Mouse (Mus musculus) hindbrain, embryonic 11.5 days (tissue): ENCODE measurements at regions not wholly inside any gene's neighbourhood (a gene's known extent, or its start where the extent isn't known, plus 50 kb on each side); places are given as distances from the start of the nearest gene placed in this dataset.
A peak's percentile ranks its signal among the peaks of the same experiment; 100 is the strongest.

ENCODE experiments used
- ATAC-seq: fragments of 200-750 bp; cut with Nextera tagmentation; 2 replicates; pipeline ENCODE4 v1.8.0; 2017; ENCODE audit warnings: mild to moderate bottlenecking, moderate TSS enrichment, moderate library complexity; ENCODE audit not compliant: low FRiP score
- DNase-seq: peaks from one replicate; pipeline ENCODE4 v3.0.0-alpha.2; 2015; ENCODE audit warnings: low spot score
- H3K27ac ChIP-seq: fragments of 300-500 bp; sonication (generic); 2 replicates; pipeline ENCODE4 v1.5.1; 2014; ENCODE audit warnings: mild to moderate bottlenecking, low read depth, low read length
- H3K27me3 ChIP-seq: fragments of 300-500 bp; sonication (generic); 2 replicates; pipeline ENCODE4 v1.6.1; 2014; ENCODE audit warnings: mild to moderate bottlenecking, low read length, moderate library complexity, mixed read lengths; ENCODE audit not compliant: control insufficient read depth, insufficient read depth
- H3K36me3 ChIP-seq: fragments of 300-500 bp; sonication (generic); 2 replicates; pipeline ENCODE4 v1.6.1; 2014; ENCODE audit warnings: mild to moderate bottlenecking, low read length, moderate library complexity, mixed read lengths; ENCODE audit not compliant: control insufficient read depth, insufficient read depth
- H3K4me1 ChIP-seq: fragments of 300-500 bp; sonication (generic); replicated peaks from 2 replicates; pipeline ENCODE4 v1.6.1; 2014; ENCODE audit warnings: low read length, mixed read lengths; ENCODE audit not compliant: control insufficient read depth, insufficient read depth
- H3K4me2 ChIP-seq: fragments of 300-500 bp; sonication (generic); replicated peaks from 2 replicates; pipeline ENCODE4 v1.6.1; 2014; ENCODE audit warnings: mild to moderate bottlenecking, low read depth, low read length
- H3K4me3 ChIP-seq: fragments of 300-500 bp; sonication (generic); 2 replicates; pipeline ENCODE4 v1.5.1; 2014; ENCODE audit warnings: low read depth, low read length
- H3K9ac ChIP-seq: fragments of 300-500 bp; sonication (generic); 2 replicates; pipeline ENCODE4 v1.6.1; 2014; ENCODE audit warnings: low read depth, low read length
- H3K9me3 ChIP-seq: fragments of 300-500 bp; sonication (generic); 2 replicates; pipeline ENCODE4 v1.6.1; 2016; ENCODE audit warnings: low read length; ENCODE audit not compliant: control insufficient read depth
- WGBS: fragments of 180-500 bp; shearing (Covaris S2); extraction: QIAGEN DNeasy Blood & Tissue Kit; methylation state at CpG from one replicate; pipeline ENCODE4 v1.1.7; 2014; 5-methylcytosine and 5-hydroxymethylcytosine counted together

- H3K36me3 ChIP-seq, result no peaks in the 10 kb centered on the region
- H3K4me3 ChIP-seq, result no peak overlapping the region
- H3K9me3 ChIP-seq, result no peaks in the 10 kb centered on the region
- no peaks in the 10 kb centered on the region for H3K4me1 ChIP-seq
- no peak overlapping the region for H3K27ac ChIP-seq
- H3K27me3 ChIP-seq, result no peaks in the 10 kb centered on the region
- no peak overlapping the region for H3K4me2 ChIP-seq
- no peak for DNase-seq
- ATAC-seq, result no peak
- no peak overlapping the region for H3K9ac ChIP-seq
Observed at GRCm38 (mm10) chr17:16516173-16516572, 547.7 kb upstream of the Zfp960 start.

GRCm38 (mm10) chr17:16493951-16494350 lies 570.0 kb upstream of the Zfp960 start:
- DNase-seq (no peak), ATAC-seq (no peak)
- no peaks in the 10 kb centered on the region for H3K9me3 ChIP-seq
- 78% methylated on average over 5 of the region's 5 CpGs for WGBS
- H3K27me3 ChIP-seq, result no peaks in the 10 kb centered on the region
- H3K27ac ChIP-seq, result no peak overlapping the region
- no peaks in the 10 kb centered on the region for H3K4me1 ChIP-seq
- H3K4me3 ChIP-seq, result no peak overlapping the region
- no peaks in the 10 kb centered on the region for H3K36me3 ChIP-seq
- H3K9ac ChIP-seq, result no peak overlapping the region
- no peak overlapping the region for H3K4me2 ChIP-seq

GRCm38 (mm10) chr17:16493546-16493945 lies 570.4 kb upstream of the Zfp960 start:
- no peak overlapping the region for H3K4me3 ChIP-seq
- no peaks in the 10 kb centered on the region for H3K27me3 ChIP-seq
- 75% methylated on average over 2 of the region's 2 CpGs for WGBS
- no peaks in the 10 kb centered on the region for H3K36me3 ChIP-seq
- ATAC-seq (0 out of 2 replicates have a peak, but pooled peaks have one; percentile 49), DNase-seq (no peak)
- H3K27ac ChIP-seq, result no peak overlapping the region
- no peaks in the 10 kb centered on the region for H3K9me3 ChIP-seq
- no peak overlapping the region for H3K9ac ChIP-seq
- H3K4me2 ChIP-seq, result no peak overlapping the region
- H3K4me1 ChIP-seq, result no peaks in the 10 kb centered on the region

GRCm38 (mm10) chr17:16492551-16492950 lies 571.4 kb upstream of the Zfp960 start:
- H3K9ac ChIP-seq, result no peak overlapping the region
- H3K4me2 ChIP-seq, result no peak overlapping the region
- H3K27ac ChIP-seq, result no peak overlapping the region
- WGBS, result 85% methylated on average over 4 of the region's 4 CpGs
- H3K27me3 ChIP-seq, result no peaks in the 10 kb centered on the region
- no peak overlapping the region for H3K4me3 ChIP-seq
- no peaks in the 10 kb centered on the region for H3K9me3 ChIP-seq
- no peaks in the 10 kb centered on the region for H3K4me1 ChIP-seq
- no peaks in the 10 kb centered on the region for H3K36me3 ChIP-seq
- DNase-seq, result no peak
- no peak for ATAC-seq

- Histone ChIP-seq H3K9me3 (no peaks in the 10 kb centered on the region), H3K36me3 (no peaks in the 10 kb centered on the region), H3K4me2 (no peak overlapping the region), H3K27ac (no peak overlapping the region), H3K9ac (no peak overlapping the region), H3K4me3 (no peak overlapping the region), H3K4me1 (no peaks in the 10 kb centered on the region), H3K27me3 (no peaks in the 10 kb centered on the region)
- no peak for DNase-seq
- ATAC-seq, result no peak
- 92% methylated on average over 5 of the region's 5 CpGs for WGBS
Observed at GRCm38 (mm10) chr17:16486355-16486754, 577.6 kb upstream of the Zfp960 start.

- no peaks in the 10 kb centered on the region for H3K36me3 ChIP-seq
- H3K27ac ChIP-seq, result no peak overlapping the region
- 76% methylated on average over 2 of the region's 2 CpGs for WGBS
- no peak for DNase-seq
- no peak overlapping the region for H3K4me2 ChIP-seq
- H3K4me1 ChIP-seq, result no peaks in the 10 kb centered on the region
- no peak for ATAC-seq
- no peak overlapping the region for H3K9ac ChIP-seq
- H3K27me3 ChIP-seq, result no peaks in the 10 kb centered on the region
- H3K9me3 ChIP-seq, result no peaks in the 10 kb centered on the region
- H3K4me3 ChIP-seq, result no peak overlapping the region
Observed at GRCm38 (mm10) chr17:16483976-16484375, 579.9 kb upstream of the Zfp960 start.

GRCm38 (mm10) chr17:16481722-16482121 lies 582.2 kb upstream of the Zfp960 start:
- H3K4me3 ChIP-seq, result no peak overlapping the region
- no peaks in the 10 kb centered on the region for H3K9me3 ChIP-seq
- DNase-seq, result no peak
- 89% methylated on average over 3 of the region's 3 CpGs for WGBS
- no peak overlapping the region for H3K4me2 ChIP-seq
- no peaks in the 10 kb centered on the region for H3K4me1 ChIP-seq
- ATAC-seq, result no peak
- no peak overlapping the region for H3K9ac ChIP-seq
- no peak overlapping the region for H3K27ac ChIP-seq
- no peaks in the 10 kb centered on the region for H3K36me3 ChIP-seq
- no peaks in the 10 kb centered on the region for H3K27me3 ChIP-seq

- WGBS, result 67% methylated on average over 1 of the region's 1 CpGs
- no peak overlapping the region for H3K27ac ChIP-seq
- no peaks in the 10 kb centered on the region for H3K27me3 ChIP-seq
- no peak overlapping the region for H3K4me2 ChIP-seq
- H3K9me3 ChIP-seq, result no peaks in the 10 kb centered on the region
- ATAC-seq (no peak), DNase-seq (no peak)
- H3K4me1 ChIP-seq, result no peaks in the 10 kb centered on the region
- no peak overlapping the region for H3K4me3 ChIP-seq
- H3K36me3 ChIP-seq, result no peaks in the 10 kb centered on the region
- no peak overlapping the region for H3K9ac ChIP-seq
Observed at GRCm38 (mm10) chr17:16480579-16480978, 583.3 kb upstream of the Zfp960 start.

- no peaks in the 10 kb centered on the region for H3K4me1 ChIP-seq
- H3K27me3 ChIP-seq, result no peaks in the 10 kb centered on the region
- H3K27ac ChIP-seq, result no peak overlapping the region
- no peaks in the 10 kb centered on the region for H3K9me3 ChIP-seq
- ATAC-seq (no peak), DNase-seq (no peak)
- H3K9ac ChIP-seq, result no peak overlapping the region
- no peak overlapping the region for H3K4me2 ChIP-seq
- H3K4me3 ChIP-seq, result no peak overlapping the region
- H3K36me3 ChIP-seq, result no peaks in the 10 kb centered on the region
Observed at GRCm38 (mm10) chr17:16461208-16461607, 602.7 kb upstream of the Zfp960 start.
